Mouse (Mus musculus): ENCODE results near the gene Negr1. TPM values are rescaled to one million over a fixed set of nuclear protein-coding genes. Genes with fewer than 3 reads are reported as not detected.

Negr1 gene
- total and polyA plus RNA-seq, 3 experiments, result 0.16 TPM; not detected in 2

DNA sequence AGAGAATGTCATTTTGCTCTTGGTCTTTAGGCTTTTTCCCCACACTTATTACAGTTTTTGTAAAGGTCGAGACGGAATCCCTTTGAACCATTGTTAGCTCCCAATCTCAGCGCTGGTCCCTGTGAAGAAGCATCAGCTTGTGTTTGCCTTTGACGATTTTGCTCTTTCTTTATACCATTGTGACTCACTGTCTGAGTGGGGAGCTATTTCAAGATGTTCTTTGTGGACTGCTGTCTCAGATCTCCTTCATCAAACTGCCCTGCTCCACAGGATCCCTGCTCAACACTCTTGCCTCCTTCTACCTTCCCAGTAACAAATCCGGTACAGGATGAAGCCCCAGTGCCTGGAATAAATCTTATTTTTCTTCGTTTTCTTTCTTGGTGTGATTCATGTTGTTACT lies 536.8 kb downstream of the Negr1 start:
- Histone ChIP-seq H3K27me3 (ENCODE audit: insufficient read depth, low read length) (no peaks in the 10 kb centered on the region), H3K9me3 (replicated peaks) (peaks cover 11% of the 10 kb centered on the region), H3K36me3 (replicated peaks) (no peaks in the 10 kb centered on the region), H3K4me1 (ENCODE audit: insufficient read depth, low read depth, low read length) (no peaks in the 10 kb centered on the region), H3K4me3 (ENCODE audit: low read depth, low read length) (no peak overlapping the region)
- DNase-seq (ENCODE audit: low spot score), result no peak
- no peak for TF ChIP-seq GATA2 (IDR thresholded peaks at IDR 0.05; ENCODE audit: borderline replicate concordance, low read depth, low read length)
- no peak for TF ChIP-seq GATA1 (IDR thresholded peaks at IDR 0.05; ENCODE audit: borderline replicate concordance, low read length)
- TF ChIP-seq TAL1 (conservative IDR thresholded peaks at IDR 0.05; ENCODE audit: low read depth, low read length), result no peak
- no peak for TF ChIP-seq CTCF (IDR thresholded peaks at IDR 0.05; ENCODE audit: low read depth, low read length)
- no peak for TF ChIP-seq POLR2AphosphoS5 (IDR thresholded peaks at IDR 0.05; ENCODE audit: insufficient replicate concordance, low read depth, low read length)
- ATAC-seq (ENCODE audit: extremely low read depth, insufficient number of reproducible peaks, low FRiP score, poor library complexity, severe bottlenecking), result no peak

DNA sequence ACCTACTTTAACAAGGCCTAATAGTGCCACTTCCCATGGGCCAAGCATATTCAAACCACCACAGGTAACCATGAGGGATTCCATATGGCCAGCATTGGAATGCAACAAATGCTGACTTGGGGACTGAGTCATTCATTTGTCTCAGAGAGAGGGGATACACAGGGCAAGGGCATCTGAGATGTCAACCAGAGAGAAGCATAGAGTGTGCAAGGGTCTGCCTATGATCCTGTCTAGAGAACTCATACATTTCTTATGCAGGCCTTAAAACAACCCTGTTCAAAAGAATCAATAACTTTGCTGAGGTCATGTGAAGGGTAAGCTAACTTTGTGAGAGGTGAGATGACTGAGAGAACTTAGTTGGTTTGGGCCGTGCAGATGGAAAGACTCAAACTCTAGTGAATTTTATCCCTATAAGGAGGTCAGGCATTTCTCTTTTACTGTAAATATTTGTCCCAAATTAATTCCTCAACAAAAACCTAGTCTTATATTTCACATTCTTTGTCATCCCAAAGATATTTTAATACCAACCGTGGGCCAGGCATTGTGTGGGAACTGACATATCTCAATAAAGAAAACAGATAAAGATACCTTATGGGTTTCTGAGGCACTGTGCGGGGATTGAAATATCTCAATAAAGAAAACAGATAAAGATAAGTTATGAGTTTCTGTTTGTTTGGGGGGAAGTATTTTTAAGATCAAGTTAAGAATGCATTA lies 543.4 kb downstream of the Negr1 start:
- DNase-seq (ENCODE audit: low spot score) (no peak), ATAC-seq (ENCODE audit: extremely low read depth, insufficient number of reproducible peaks, low FRiP score, poor library complexity, severe bottlenecking) (no peak)
- Histone ChIP-seq H3K4me1 (ENCODE audit: insufficient read depth, low read depth, low read length) (no peaks in the 10 kb centered on the region), H3K36me3 (replicated peaks) (no peaks in the 10 kb centered on the region), H3K4me3 (ENCODE audit: low read depth, low read length) (no peak overlapping the region), H3K9me3 (replicated peaks) (peaks cover 10% of the 10 kb centered on the region), H3K27me3 (ENCODE audit: insufficient read depth, low read length) (no peaks in the 10 kb centered on the region)
- TF ChIP-seq CTCF (IDR thresholded peaks at IDR 0.05; ENCODE audit: low read depth, low read length) (no peak), POLR2AphosphoS5 (IDR thresholded peaks at IDR 0.05; ENCODE audit: insufficient replicate concordance, low read depth, low read length) (no peak)

DNA sequence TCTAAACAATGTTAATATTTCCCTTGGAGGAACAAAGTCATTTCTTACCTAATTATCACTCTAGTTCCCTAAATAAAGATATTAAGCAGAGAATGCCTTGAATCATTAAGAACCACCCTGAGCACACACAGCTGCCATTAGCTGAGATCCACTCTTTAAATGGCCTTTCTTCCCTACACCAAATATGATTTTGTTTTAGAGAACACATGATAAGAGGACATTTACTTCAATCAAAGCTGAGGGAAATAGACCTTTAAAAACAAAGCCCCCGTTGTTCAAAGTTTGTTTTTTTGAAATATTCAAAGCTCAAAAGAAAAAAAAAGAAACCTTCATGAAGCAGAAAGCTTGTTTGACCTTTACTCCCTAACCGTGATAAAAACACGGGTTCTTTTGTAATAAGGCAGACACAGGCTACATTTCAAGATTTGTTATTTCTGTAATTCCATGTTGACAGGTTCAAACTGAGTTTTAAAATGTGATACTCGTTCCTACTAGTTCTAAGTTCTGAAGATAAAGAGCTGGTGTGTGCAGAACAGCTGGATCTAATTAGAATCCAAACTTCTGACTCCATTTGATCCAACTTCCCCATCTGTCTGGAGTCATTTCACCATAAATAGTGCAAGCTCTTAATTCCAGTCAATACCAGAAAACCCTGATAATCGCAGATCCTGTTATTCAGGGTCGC lies 544.1 kb downstream of the Negr1 start:
- Histone ChIP-seq H3K9me3 (replicated peaks) (peaks cover 12% of the 10 kb centered on the region), H3K27me3 (ENCODE audit: insufficient read depth, low read length) (no peaks in the 10 kb centered on the region), H3K36me3 (replicated peaks) (no peaks in the 10 kb centered on the region), H3K4me3 (ENCODE audit: low read depth, low read length) (no peak overlapping the region), H3K4me1 (ENCODE audit: insufficient read depth, low read depth, low read length) (no peaks in the 10 kb centered on the region)
- DNase-seq (ENCODE audit: low spot score) (no peak), ATAC-seq (ENCODE audit: extremely low read depth, insufficient number of reproducible peaks, low FRiP score, poor library complexity, severe bottlenecking) (no peak)
- TF ChIP-seq CTCF (IDR thresholded peaks at IDR 0.05; ENCODE audit: low read depth, low read length) (no peak), TAL1 (conservative IDR thresholded peaks at IDR 0.05; ENCODE audit: low read depth, low read length) (no peak), GATA2 (IDR thresholded peaks at IDR 0.05; ENCODE audit: borderline replicate concordance, low read depth, low read length) (no peak), GATA1 (IDR thresholded peaks at IDR 0.05; ENCODE audit: borderline replicate concordance, low read length) (no peak), POLR2AphosphoS5 (IDR thresholded peaks at IDR 0.05; ENCODE audit: insufficient replicate concordance, low read depth, low read length) (no peak)

DNA sequence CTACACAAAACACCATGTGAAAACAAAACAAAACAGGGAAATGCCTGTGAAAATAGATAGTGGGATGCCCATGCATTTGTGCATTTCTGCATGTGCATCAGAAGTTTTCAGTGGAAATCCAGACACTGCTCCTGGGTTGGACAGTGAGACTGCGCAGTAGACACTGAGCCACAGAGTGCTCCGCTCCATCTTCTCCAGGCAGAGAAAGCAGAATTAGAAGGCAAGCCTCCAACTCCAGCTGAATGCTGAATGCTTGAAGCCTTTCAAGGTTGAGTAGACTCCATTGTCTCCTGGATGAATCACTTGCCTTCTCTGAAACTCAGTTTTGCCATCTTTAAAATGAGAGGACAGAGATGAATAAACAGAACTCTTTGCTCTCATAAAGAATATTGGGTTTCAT lies 546.6 kb downstream of the Negr1 start:
- ATAC-seq (ENCODE audit: extremely low read depth, insufficient number of reproducible peaks, low FRiP score, poor library complexity, severe bottlenecking), result no peak
- no peak for TF ChIP-seq GATA2 (IDR thresholded peaks at IDR 0.05; ENCODE audit: borderline replicate concordance, low read depth, low read length)
- no peak for TF ChIP-seq POLR2AphosphoS5 (IDR thresholded peaks at IDR 0.05; ENCODE audit: insufficient replicate concordance, low read depth, low read length)
- TF ChIP-seq CTCF (IDR thresholded peaks at IDR 0.05; ENCODE audit: low read depth, low read length), result no peak
- Histone ChIP-seq H3K27me3 (ENCODE audit: insufficient read depth, low read length) (no peaks in the 10 kb centered on the region), H3K36me3 (replicated peaks) (no peaks in the 10 kb centered on the region), H3K9me3 (replicated peaks) (peaks cover 8% of the 10 kb centered on the region), H3K4me1 (ENCODE audit: insufficient read depth, low read depth, low read length) (no peaks in the 10 kb centered on the region), H3K4me3 (ENCODE audit: low read depth, low read length) (no peak overlapping the region)
- no peak for DNase-seq (ENCODE audit: low spot score)

DNA sequence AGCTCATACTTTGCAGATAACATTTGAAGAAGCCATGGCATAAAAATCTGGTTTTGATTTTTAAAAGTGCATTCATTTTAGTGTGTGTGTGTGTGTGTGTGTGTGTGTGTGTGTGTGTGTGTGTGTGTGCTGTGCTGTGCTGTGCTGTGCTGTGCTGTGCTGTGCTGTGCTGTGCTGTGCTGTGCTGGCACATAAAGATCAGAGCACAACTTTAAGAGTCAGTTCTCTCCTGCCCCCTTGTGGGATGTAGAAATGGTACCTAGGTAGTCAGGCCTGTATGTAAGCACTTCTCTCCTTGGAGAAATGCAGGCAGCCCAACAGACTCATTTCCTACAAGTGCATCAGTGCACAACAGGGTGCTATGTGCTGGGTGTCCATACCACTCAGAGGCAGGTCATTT lies 547.7 kb downstream of the Negr1 start:
- no peaks in the 10 kb centered on the region for H3K4me1 ChIP-seq (ENCODE audit: insufficient read depth, low read depth, low read length)
- TF ChIP-seq GATA1 (IDR thresholded peaks at IDR 0.05; ENCODE audit: borderline replicate concordance, low read length), result no peak
- TF ChIP-seq GATA2 (IDR thresholded peaks at IDR 0.05; ENCODE audit: borderline replicate concordance, low read depth, low read length), result no peak
- no peak for TF ChIP-seq CTCF (IDR thresholded peaks at IDR 0.05; ENCODE audit: low read depth, low read length)
- TF ChIP-seq TAL1 (conservative IDR thresholded peaks at IDR 0.05; ENCODE audit: low read depth, low read length), result no peak
- TF ChIP-seq POLR2AphosphoS5 (IDR thresholded peaks at IDR 0.05; ENCODE audit: insufficient replicate concordance, low read depth, low read length), result no peak
- no peaks in the 10 kb centered on the region for H3K36me3 ChIP-seq (replicated peaks)
- peaks cover 11% of the 10 kb centered on the region for H3K9me3 ChIP-seq (replicated peaks)
- no peak for ATAC-seq (ENCODE audit: extremely low read depth, insufficient number of reproducible peaks, low FRiP score, poor library complexity, severe bottlenecking)
- no peak for DNase-seq (ENCODE audit: low spot score)
- H3K4me3 ChIP-seq (ENCODE audit: low read depth, low read length), result no peak overlapping the region
- H3K27me3 ChIP-seq (ENCODE audit: insufficient read depth, low read length), result no peaks in the 10 kb centered on the region

DNA sequence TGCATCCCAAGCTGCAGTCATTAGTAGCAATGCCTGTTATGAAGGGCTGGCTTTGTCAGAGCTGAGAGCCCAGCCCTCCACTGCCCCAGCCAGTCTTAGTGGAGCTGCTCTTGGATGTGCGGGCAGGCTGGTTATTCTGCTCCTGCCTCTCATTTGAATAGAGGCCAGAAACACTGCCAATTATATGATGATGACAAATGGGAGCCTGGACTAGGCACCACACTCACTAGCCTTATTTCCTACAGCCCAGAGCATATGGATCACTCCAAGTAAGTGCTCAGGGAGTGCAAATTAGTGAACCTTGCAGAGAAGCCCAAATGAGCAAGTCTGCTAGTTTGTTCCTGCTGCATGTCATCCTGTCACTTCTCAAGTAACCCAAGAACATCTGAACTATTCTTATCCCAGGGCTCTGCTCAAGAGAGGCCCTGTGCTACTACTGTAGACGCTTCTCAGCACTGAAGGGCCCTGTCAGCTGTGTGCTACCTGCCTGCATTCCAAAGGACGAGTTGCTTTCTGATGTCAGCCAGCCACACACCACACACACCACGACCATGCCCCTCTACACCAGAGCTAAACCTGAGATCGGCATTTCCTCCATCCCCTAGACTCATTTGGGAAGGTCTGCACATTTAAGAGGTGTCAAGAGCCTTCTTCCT lies 553.6 kb downstream of the Negr1 start:
- Histone ChIP-seq H3K4me1 (ENCODE audit: insufficient read depth, low read depth, low read length) (no peaks in the 10 kb centered on the region), H3K4me3 (ENCODE audit: low read depth, low read length) (no peak overlapping the region), H3K36me3 (replicated peaks) (no peaks in the 10 kb centered on the region), H3K9me3 (replicated peaks) (peaks cover 23% of the 10 kb centered on the region), H3K27me3 (ENCODE audit: insufficient read depth, low read length) (no peaks in the 10 kb centered on the region)
- no peak for ATAC-seq (ENCODE audit: extremely low read depth, insufficient number of reproducible peaks, low FRiP score, poor library complexity, severe bottlenecking)
- TF ChIP-seq TAL1 (conservative IDR thresholded peaks at IDR 0.05; ENCODE audit: low read depth, low read length) (no peak), CTCF (IDR thresholded peaks at IDR 0.05; ENCODE audit: low read depth, low read length) (no peak), POLR2AphosphoS5 (IDR thresholded peaks at IDR 0.05; ENCODE audit: insufficient replicate concordance, low read depth, low read length) (no peak)
- no peak for DNase-seq (ENCODE audit: low spot score)
